Mouse (Mus musculus): ENCODE results near the gene Ceacam19. TPM values are rescaled to one million over a fixed set of nuclear protein-coding genes. Genes with fewer than 3 reads are reported as not detected.

Ceacam19 gene
- polyA plus RNA-seq, 1 experiment from 2014 or later: not detected

GRCm38 (mm10) chr7:19856283-19856682, 31.5 kb downstream of the Ceacam19 start:
- Histone ChIP-seq H3K36me3 (replicated peaks) (no peaks in the 10 kb centered on the region), H3K4me3 (replicated peaks) (no peak overlapping the region), H3K4me2 (no peak overlapping the region), H3K27ac (replicated peaks) (no peak overlapping the region), H3K27me3 (peaks cover 19% of the 10 kb centered on the region), H3K4me1 (replicated peaks) (no peaks in the 10 kb centered on the region), H3K9ac (no peak overlapping the region), H3K9me3 (replicated peaks) (no peaks in the 10 kb centered on the region)
- 58% methylated on average over 6 of the region's 6 CpGs for WGBS (ENCODE audit: insufficient replicate concordance)
- no peak for ATAC-seq (ENCODE audit: insufficient read depth)

GRCm38 (mm10) chr7:19855663-19856062, 32.1 kb downstream of the Ceacam19 start:
- no peak overlapping the region for H3K27ac ChIP-seq (replicated peaks)
- H3K9ac ChIP-seq: no peak overlapping the region
- H3K4me1 ChIP-seq (replicated peaks): no peaks in the 10 kb centered on the region
- no peaks in the 10 kb centered on the region for H3K36me3 ChIP-seq (replicated peaks)
- H3K9me3 ChIP-seq (replicated peaks): no peaks in the 10 kb centered on the region
- no peak overlapping the region for H3K4me2 ChIP-seq
- 52% methylated on average over 5 of the region's 5 CpGs for WGBS (ENCODE audit: insufficient replicate concordance)
- no peak overlapping the region for H3K4me3 ChIP-seq (replicated peaks)
- H3K27me3 ChIP-seq: peaks cover 22% of the 10 kb centered on the region
- ATAC-seq (ENCODE audit: insufficient read depth): no peak

- Histone ChIP-seq H3K9me3 (replicated peaks) (no peaks in the 10 kb centered on the region), H3K9ac (no peak overlapping the region), H3K4me1 (replicated peaks) (no peaks in the 10 kb centered on the region), H3K27ac (replicated peaks) (no peak overlapping the region), H3K27me3 (peaks cover 26% of the 10 kb centered on the region), H3K4me3 (replicated peaks) (no peak overlapping the region), H3K4me2 (no peak overlapping the region), H3K36me3 (replicated peaks) (no peaks in the 10 kb centered on the region)
- WGBS (ENCODE audit: insufficient replicate concordance): 72% methylated on average over 20 of the region's 20 CpGs
- ATAC-seq (ENCODE audit: insufficient read depth): no peak; the same call in 1 of the 2 replicates
Observed at GRCm38 (mm10) chr7:19853526-19853925, 34.2 kb downstream of the Ceacam19 start.

- Histone ChIP-seq H3K9me3 (replicated peaks) (no peaks in the 10 kb centered on the region), H3K9ac (no peak within 1 kb of the TSS), H3K27me3 (peaks cover 26% of the 10 kb centered on the region), H3K4me2 (peak within 1 kb of the TSS; percentile 36), H3K27ac (replicated peaks) (no peak within 1 kb of the TSS), H3K4me3 (replicated peaks) (no peak within 1 kb of the TSS), H3K36me3 (replicated peaks) (no peaks in the 10 kb centered on the region), H3K4me1 (replicated peaks) (peaks cover 7% of the 10 kb centered on the region; the same call in 1 of the 2 replicates)
- WGBS (ENCODE audit: insufficient replicate concordance): 6% methylated on average over 29 of the region's 33 CpGs
- peak; percentile 42; the same call in 1 of the 2 replicates for ATAC-seq (ENCODE audit: insufficient read depth)
Observed at GRCm38 (mm10) chr7:19851858-19852570, 35.8 kb downstream of the Ceacam19 start, which contains the start of gene Gm19345. Gene Gm19345, plus strand, starts transcription at chr7:19852003.

GRCm38 (mm10) chr7:19844521-19845171, 43.1 kb downstream of the Ceacam19 start:
- no peak overlapping the region for H3K4me3 ChIP-seq (replicated peaks)
- H3K27me3 ChIP-seq: no peaks in the 10 kb centered on the region
- no peaks in the 10 kb centered on the region for H3K36me3 ChIP-seq (replicated peaks)
- 23% methylated on average over 15 of the region's 15 CpGs for WGBS (ENCODE audit: insufficient replicate concordance)
- H3K4me1 ChIP-seq (replicated peaks): peaks cover 21% of the 10 kb centered on the region
- H3K9ac ChIP-seq: no peak overlapping the region
- H3K9me3 ChIP-seq (replicated peaks): no peaks in the 10 kb centered on the region
- H3K27ac ChIP-seq (replicated peaks): no peak overlapping the region
- peak overlapping the region; percentile 18; the same call in 1 of the 2 replicates for H3K4me2 ChIP-seq
- ATAC-seq (ENCODE audit: insufficient read depth): no peak

GRCm38 (mm10) chr7:19843561-19843960, 44.2 kb downstream of the Ceacam19 start:
- Histone ChIP-seq H3K9me3 (replicated peaks) (no peaks in the 10 kb centered on the region), H3K27me3 (no peaks in the 10 kb centered on the region), H3K9ac (no peak overlapping the region), H3K36me3 (replicated peaks) (no peaks in the 10 kb centered on the region), H3K4me2 (peak overlapping the region; percentile 29; the same call in 1 of the 2 replicates), H3K4me1 (replicated peaks) (peaks cover 21% of the 10 kb centered on the region), H3K27ac (replicated peaks) (no peak overlapping the region), H3K4me3 (replicated peaks) (no peak overlapping the region)
- 7% methylated on average over 11 of the region's 11 CpGs for WGBS (ENCODE audit: insufficient replicate concordance)
- peak; percentile 33 for ATAC-seq (ENCODE audit: insufficient read depth)

GRCm38 (mm10) chr7:19842885-19843504, 44.8 kb downstream of the Ceacam19 start:
- ATAC-seq (ENCODE audit: insufficient read depth): 0 out of 2 replicates have a peak, but pooled peaks have one; percentile 29
- Histone ChIP-seq H3K36me3 (replicated peaks) (no peaks in the 10 kb centered on the region), H3K27me3 (no peaks in the 10 kb centered on the region), H3K4me1 (replicated peaks) (peaks cover 21% of the 10 kb centered on the region), H3K4me3 (replicated peaks) (no peak overlapping the region), H3K9ac (no peak overlapping the region), H3K9me3 (replicated peaks) (no peaks in the 10 kb centered on the region), H3K4me2 (no peak overlapping the region), H3K27ac (replicated peaks) (0 out of 2 replicates have a peak overlapping the region, but pooled peaks have one; percentile 24)
- 38% methylated on average over 19 of the region's 19 CpGs for WGBS (ENCODE audit: insufficient replicate concordance)

GRCm38 (mm10) chr7:19841686-19842413, 45.9 kb downstream of the Ceacam19 start:
- Histone ChIP-seq H3K4me1 (replicated peaks) (peaks cover 12% of the 10 kb centered on the region), H3K9ac (no peak overlapping the region), H3K36me3 (replicated peaks) (no peaks in the 10 kb centered on the region), H3K4me2 (no peak overlapping the region), H3K27ac (replicated peaks) (peak overlapping the region; percentile 70), H3K4me3 (replicated peaks) (no peak overlapping the region), H3K9me3 (replicated peaks) (no peaks in the 10 kb centered on the region), H3K27me3 (no peaks in the 10 kb centered on the region)
- WGBS (ENCODE audit: insufficient replicate concordance): 63% methylated on average over 21 of the region's 21 CpGs
- peak; percentile 79 for ATAC-seq (ENCODE audit: insufficient read depth)

GRCm38 (mm10) chr7:19840936-19841335, 46.8 kb downstream of the Ceacam19 start:
- H3K27ac ChIP-seq (replicated peaks): peak overlapping the region; percentile 70; the same call in 1 of the 2 replicates

GRCm38 (mm10) chr7:19840371-19840770, 47.4 kb downstream of the Ceacam19 start:
- Histone ChIP-seq H3K9ac (no peak overlapping the region), H3K27ac (replicated peaks) (0 out of 2 replicates have a peak overlapping the region, but pooled peaks have one; percentile 70)
- ATAC-seq (ENCODE audit: insufficient read depth): no peak

More at GRCm38 (mm10) chr7:19840936-19841335, 46.8 kb downstream of the Ceacam19 start:
- no peaks in the 10 kb centered on the region for H3K27me3 ChIP-seq
- WGBS (ENCODE audit: insufficient replicate concordance): 64% methylated on average over 3 of the region's 3 CpGs
- no peaks in the 10 kb centered on the region for H3K36me3 ChIP-seq (replicated peaks)
- no peak overlapping the region for H3K9ac ChIP-seq
- H3K4me3 ChIP-seq (replicated peaks): no peak overlapping the region
- no peaks in the 10 kb centered on the region for H3K9me3 ChIP-seq (replicated peaks)
- no peak for ATAC-seq (ENCODE audit: insufficient read depth)
- H3K4me2 ChIP-seq: no peak overlapping the region
- peaks cover 12% of the 10 kb centered on the region for H3K4me1 ChIP-seq (replicated peaks)

More at GRCm38 (mm10) chr7:19840371-19840770, 47.4 kb downstream of the Ceacam19 start:
- H3K4me1 ChIP-seq (replicated peaks): peaks cover 12% of the 10 kb centered on the region
- H3K4me2 ChIP-seq: no peak overlapping the region
- H3K27me3 ChIP-seq: no peaks in the 10 kb centered on the region
- H3K36me3 ChIP-seq (replicated peaks): no peaks in the 10 kb centered on the region
- H3K4me3 ChIP-seq (replicated peaks): no peak overlapping the region
- no peaks in the 10 kb centered on the region for H3K9me3 ChIP-seq (replicated peaks)
- WGBS (ENCODE audit: insufficient replicate concordance): 60% methylated on average over 4 of the region's 4 CpGs
